Mouse (Mus musculus) hindlimb bud, embryonic 11.5 days (tissue): ENCODE measurements at regions not wholly inside any gene's neighbourhood (a gene's known extent, or its start where the extent isn't known, plus 50 kb on each side); places are given as distances from the start of the nearest gene placed in this dataset.

Source experiments
- DNase-seq: peaks from one replicate; pipeline ENCODE4 v3.0.0-alpha.2; 2012; ENCODE audit warnings: low read depth, low spot score; ENCODE audit errors: extremely low spot score

GRCm38 (mm10) chr11:89247991-89248390 lies 54.1 kb downstream of the Nog start:
- DNase-seq = no peak

- peak; percentile 1 for DNase-seq
Observed at GRCm38 (mm10) chr11:89243370-89243769, 58.8 kb downstream of the Nog start.

- DNase-seq = no peak
Observed at GRCm38 (mm10) chr11:89242130-89242529, 60.0 kb downstream of the Nog start.

- DNase-seq = no peak
Observed at GRCm38 (mm10) chr11:89239891-89240290, 62.2 kb downstream of the Nog start.

- no peak for DNase-seq
Observed at GRCm38 (mm10) chr11:89236904-89237303, 65.2 kb downstream of the Nog start.

GRCm38 (mm10) chr11:89232884-89233480 lies 69.2 kb downstream of the Nog start:
- no peak for DNase-seq

GRCm38 (mm10) chr11:89229726-89230125 lies 72.4 kb downstream of the Nog start:
- no peak for DNase-seq

GRCm38 (mm10) chr11:89213204-89213603 lies 88.9 kb downstream of the Nog start:
- DNase-seq = no peak

GRCm38 (mm10) chr11:89209531-89209950 lies 92.6 kb downstream of the Nog start:
- DNase-seq = no peak

- no peak for DNase-seq
Observed at GRCm38 (mm10) chr11:89209072-89209471, 93.1 kb downstream of the Nog start.

- no peak for DNase-seq
Observed at GRCm38 (mm10) chr11:89206788-89207187, 95.3 kb downstream of the Nog start.

GRCm38 (mm10) chr11:89204948-89205545 lies 97.1 kb downstream of the Nog start:
- DNase-seq = no peak

GRCm38 (mm10) chr11:89200458-89200857 lies 101.7 kb downstream of the Nog start:
- no peak for DNase-seq

- DNase-seq = no peak
Observed at GRCm38 (mm10) chr11:89192815-89193214, 109.3 kb downstream of the Nog start.

GRCm38 (mm10) chr11:89186911-89187621 lies 113.4 kb downstream of the Gm525 start:
- DNase-seq = peak; percentile 24

- DNase-seq = no peak
Observed at GRCm38 (mm10) chr11:89185862-89186261, 112.2 kb downstream of the Gm525 start.

- no peak for DNase-seq
Observed at GRCm38 (mm10) chr11:89181471-89181870, 107.8 kb downstream of the Gm525 start.

- no peak for DNase-seq
Observed at GRCm38 (mm10) chr11:89178436-89178835, 104.8 kb downstream of the Gm525 start.

- no peak for DNase-seq
Observed at GRCm38 (mm10) chr11:89175511-89175910, 101.9 kb downstream of the Gm525 start.

- DNase-seq = no peak
Observed at GRCm38 (mm10) chr11:89174967-89175366, 101.3 kb downstream of the Gm525 start.

GRCm38 (mm10) chr11:89165278-89165677 lies 91.6 kb downstream of the Gm525 start:
- peak; percentile 64 for DNase-seq
